Comparison of ENCODE assay signal across 8 mouse cellular contexts in genomic region chr15:88662111-88662850, GRCm38 (mm10).
A peak's percentile ranks its signal among the peaks of the same experiment; 100 is the strongest.
DNase-seq lines count a peak whose midpoint lies in the region; ATAC-seq lines count a peak whose summit lies in the region.

No protein-coding gene starts in this region.

- peaks cover 10% of the 10 kb centered on the region; the same call in 1 of the 2 replicates for H3K27me3 ChIP-seq in intestine, embryonic 16.5 days (replicated peaks; ENCODE audit: control insufficient read depth, insufficient read depth, low read length)
- H3K27me3 ChIP-seq in liver, embryonic 12.5 days (replicated peaks), result peaks cover 14% of the 10 kb centered on the region; the same call in 1 of the 2 replicates
- H3K27me3 ChIP-seq in neural tube, embryonic 13.5 days, result peaks cover 11% of the 10 kb centered on the region

- H3K4me1 ChIP-seq in intestine, embryonic 16.5 days (ENCODE audit: control insufficient read depth, insufficient read depth, low read length), result no peaks in the 10 kb centered on the region
- H3K4me1 ChIP-seq in liver, embryonic 12.5 days, result no peaks in the 10 kb centered on the region
- H3K4me1 ChIP-seq in neural tube, embryonic 13.5 days (replicated peaks), result peaks cover 6% of the 10 kb centered on the region

- WGBS in intestine, embryonic 16.5 days, result 8% methylated on average over 22 of the region's 22 CpGs
- WGBS in liver, embryonic 12.5 days (ENCODE audit: insufficient replicate concordance), result 7% methylated on average over 22 of the region's 22 CpGs
- WGBS in neural tube, embryonic 13.5 days, result 6% methylated on average over 22 of the region's 22 CpGs

- no peak for ATAC-seq in intestine, embryonic 16.5 days
- ATAC-seq in liver, embryonic 12.5 days, result no peak
- no peak for ATAC-seq in neural tube, embryonic 13.5 days (ENCODE audit: low read depth)

- no peaks in the 10 kb centered on the region for H3K36me3 ChIP-seq in intestine, embryonic 16.5 days (ENCODE audit: control insufficient read depth, insufficient read depth, low read length)
- H3K36me3 ChIP-seq in liver, embryonic 12.5 days, result no peaks in the 10 kb centered on the region
- H3K36me3 ChIP-seq in neural tube, embryonic 13.5 days, result no peaks in the 10 kb centered on the region

- H3K9ac ChIP-seq in intestine, embryonic 16.5 days (ENCODE audit: low read depth, low read length), result no peak overlapping the region
- H3K9ac ChIP-seq in liver, embryonic 12.5 days, result no peak overlapping the region
- no peak overlapping the region for H3K9ac ChIP-seq in neural tube, embryonic 13.5 days

- peak overlapping the region; percentile 16; the same call in 1 of the 2 replicates for H3K4me2 ChIP-seq in intestine, embryonic 16.5 days (ENCODE audit: low read depth, low read length)
- H3K4me2 ChIP-seq in liver, embryonic 12.5 days, result peak overlapping the region; percentile 34
- H3K4me2 ChIP-seq in neural tube, embryonic 13.5 days, result peak overlapping the region; percentile 33

- H3K27ac ChIP-seq in intestine, embryonic 16.5 days (ENCODE audit: low read length), result no peak overlapping the region
- no peak overlapping the region for H3K27ac ChIP-seq in liver, embryonic 12.5 days
- no peak overlapping the region for H3K27ac ChIP-seq in neural tube, embryonic 13.5 days (replicated peaks)

- H3K9me3 ChIP-seq in intestine, embryonic 16.5 days (ENCODE audit: control insufficient read depth, low read length), result no peaks in the 10 kb centered on the region
- no peaks in the 10 kb centered on the region for H3K9me3 ChIP-seq in liver, embryonic 12.5 days (replicated peaks)
- no peaks in the 10 kb centered on the region for H3K9me3 ChIP-seq in neural tube, embryonic 13.5 days

- peak; percentile 43 for DNase-seq in urinary bladder, postnatal 25 days (ENCODE audit: low spot score)
- no peak for DNase-seq in urinary bladder, postnatal 10 days (ENCODE audit: low spot score)
- DNase-seq in cerebellum, postnatal 14 days, result peak; percentile 85 to 88
- peak; percentile 50 for DNase-seq in gastrocnemius, postnatal 10 days
- DNase-seq in yolk sac, embryonic 10.5 days (ENCODE audit: low spot score), result peak; percentile 25

- H3K4me3 ChIP-seq in intestine, embryonic 16.5 days (ENCODE audit: low read length), result no peak overlapping the region
- no peak overlapping the region for H3K4me3 ChIP-seq in liver, embryonic 12.5 days
- no peak overlapping the region for H3K4me3 ChIP-seq in neural tube, embryonic 13.5 days
